Mouse (Mus musculus): Measurements from ENCODE around the gene Pard3b. TPM values are rescaled to one million over a fixed set of nuclear protein-coding genes. Genes with fewer than 3 reads are reported as not detected.

Pard3b gene
- total RNA-seq, 2 experiments from 2014 or later = 0.38 TPM; not detected in 1

GRCm38 (mm10) chr1:62527788-62528187 is 889.2 kb downstream of the Pard3b start:
- no peak for ATAC-seq (replicated peaks; ENCODE audit: low FRiP score, poor library complexity, severe bottlenecking)

DNA sequence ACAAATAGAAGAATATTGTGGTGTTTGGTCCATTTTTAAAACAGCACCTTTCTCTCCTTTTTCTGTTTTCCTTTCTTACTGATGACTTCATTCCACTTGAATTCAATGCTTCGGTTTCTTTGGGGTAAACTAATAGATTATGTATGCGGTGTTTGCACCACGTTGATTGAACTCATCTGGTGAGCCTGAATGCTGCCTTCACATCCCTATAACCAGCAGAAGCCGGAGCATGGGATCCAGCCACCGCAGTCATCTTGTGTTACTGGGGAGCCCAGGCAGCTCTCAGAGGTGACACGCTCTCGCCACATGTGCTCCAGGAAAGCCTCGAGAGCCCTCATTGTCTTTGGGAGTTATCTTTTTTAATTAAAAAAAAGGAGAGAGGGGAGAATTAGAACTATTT is 891.3 kb downstream of the Pard3b start:
- no peak for ATAC-seq (replicated peaks; ENCODE audit: low FRiP score, poor library complexity, severe bottlenecking)

- ATAC-seq (replicated peaks; ENCODE audit: low FRiP score, poor library complexity, severe bottlenecking) = no peak
Measured at GRCm38 (mm10) chr1:62532426-62533126, 894.0 kb downstream of the Pard3b start.

GRCm38 (mm10) chr1:62548953-62549352 is 910.3 kb downstream of the Pard3b start:
- ATAC-seq (replicated peaks; ENCODE audit: low FRiP score, poor library complexity, severe bottlenecking) = no peak

DNA sequence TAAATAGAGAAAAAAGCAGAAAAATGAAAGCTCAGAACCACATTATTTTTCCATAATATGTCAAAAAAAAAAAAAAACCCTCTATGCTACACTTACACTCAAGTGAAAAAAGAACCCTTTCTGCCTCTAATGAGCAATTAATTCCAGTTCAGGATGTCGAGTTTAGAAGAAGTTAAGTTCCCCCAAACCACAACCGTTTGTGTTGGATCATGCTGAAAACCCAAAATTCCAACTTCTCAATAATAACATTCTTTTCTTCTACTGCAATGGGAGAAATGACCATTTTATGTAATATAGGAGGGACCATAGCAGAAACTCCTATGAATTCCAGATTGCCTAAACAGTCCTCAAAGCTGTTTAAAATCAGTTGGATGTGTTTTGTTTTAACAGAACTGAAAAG is 911.9 kb downstream of the Pard3b start:
- no peak for ATAC-seq (replicated peaks; ENCODE audit: low FRiP score, poor library complexity, severe bottlenecking)

GRCm38 (mm10) chr1:62551516-62551915 is 912.9 kb downstream of the Pard3b start:
- ATAC-seq (replicated peaks; ENCODE audit: low FRiP score, poor library complexity, severe bottlenecking) = no peak

GRCm38 (mm10) chr1:62555838-62556237 is 917.2 kb downstream of the Pard3b start:
- ATAC-seq (replicated peaks; ENCODE audit: low FRiP score, poor library complexity, severe bottlenecking) = no peak

DNA sequence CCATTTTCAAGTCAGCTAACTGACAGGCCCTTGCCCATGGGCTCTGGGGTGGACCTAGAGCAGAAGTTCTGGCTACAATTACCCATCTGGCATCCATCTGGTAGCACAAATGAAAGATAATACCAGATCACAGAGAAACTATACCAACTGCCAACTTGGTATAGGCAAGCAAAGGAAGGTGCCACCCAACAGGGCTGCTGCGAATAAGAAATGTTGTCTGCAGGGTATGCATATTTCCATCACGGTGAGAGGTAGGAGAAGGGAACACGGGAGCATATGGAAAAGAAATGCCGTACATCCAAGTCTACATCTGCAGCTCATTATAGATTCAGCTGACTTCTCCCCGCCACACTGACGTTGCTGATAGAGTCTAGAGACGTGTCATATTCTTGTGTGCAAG is 924.4 kb downstream of the Pard3b start:
- no peak for ATAC-seq (replicated peaks; ENCODE audit: low FRiP score, poor library complexity, severe bottlenecking)

GRCm38 (mm10) chr1:62564245-62565119 is 925.9 kb downstream of the Pard3b start:
- ATAC-seq (replicated peaks; ENCODE audit: low FRiP score, poor library complexity, severe bottlenecking) = no peak

DNA sequence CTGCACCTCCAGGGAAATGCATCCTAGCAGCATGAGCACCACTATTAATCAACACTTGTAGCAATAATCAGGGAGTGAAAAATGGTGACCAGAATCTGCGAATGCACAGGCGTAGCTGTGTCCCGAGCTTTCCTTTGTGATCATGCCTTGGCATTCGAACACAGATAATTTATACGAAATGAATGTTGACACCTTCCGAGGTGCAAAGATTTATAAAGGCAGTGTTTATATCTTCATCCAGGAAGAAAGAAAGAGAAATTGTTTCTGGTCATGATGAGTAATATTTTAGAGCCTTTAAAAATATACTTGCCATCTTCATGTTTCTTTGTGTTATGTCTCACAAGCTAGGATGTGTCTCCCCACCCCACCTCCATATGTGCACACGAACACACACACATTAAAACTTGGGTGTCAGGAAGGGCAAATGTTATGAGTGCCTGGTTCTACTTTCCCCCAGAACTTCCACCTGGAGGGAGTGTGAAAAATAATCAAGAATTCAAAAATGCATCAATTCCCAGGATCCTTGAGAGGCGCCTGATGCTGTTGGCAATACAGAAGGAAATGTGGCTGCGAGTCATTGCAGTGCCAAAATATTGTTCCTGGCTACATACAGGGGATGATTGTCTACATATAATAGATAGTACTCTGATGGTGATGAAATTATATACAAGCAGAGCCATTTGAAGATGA is 926.6 kb downstream of the Pard3b start:
- no peak for ATAC-seq (replicated peaks; ENCODE audit: low FRiP score, poor library complexity, severe bottlenecking)

DNA sequence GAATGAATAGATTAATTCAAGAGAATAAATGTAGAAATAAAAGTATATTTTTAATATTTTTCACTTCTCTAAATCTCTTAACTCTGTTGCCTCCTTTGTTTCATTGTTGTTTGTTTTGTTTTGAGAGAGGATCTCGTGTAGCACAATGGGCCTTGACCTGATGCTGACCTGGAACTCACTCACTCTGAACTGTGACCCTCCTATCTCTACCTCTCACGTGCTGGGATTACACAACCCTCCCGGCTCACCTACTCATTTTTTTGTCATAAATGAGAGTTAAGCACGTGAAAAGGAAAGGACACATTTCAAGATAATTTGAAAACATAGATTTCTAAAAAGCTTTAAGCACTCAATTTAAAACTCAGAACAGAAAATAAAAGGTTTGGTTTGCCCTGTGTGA is 928.0 kb downstream of the Pard3b start:
- ATAC-seq (replicated peaks; ENCODE audit: low FRiP score, poor library complexity, severe bottlenecking) = no peak

GRCm38 (mm10) chr1:62576939-62577590 is 938.4 kb downstream of the Pard3b start:
- no peak for ATAC-seq (replicated peaks; ENCODE audit: low FRiP score, poor library complexity, severe bottlenecking)

DNA sequence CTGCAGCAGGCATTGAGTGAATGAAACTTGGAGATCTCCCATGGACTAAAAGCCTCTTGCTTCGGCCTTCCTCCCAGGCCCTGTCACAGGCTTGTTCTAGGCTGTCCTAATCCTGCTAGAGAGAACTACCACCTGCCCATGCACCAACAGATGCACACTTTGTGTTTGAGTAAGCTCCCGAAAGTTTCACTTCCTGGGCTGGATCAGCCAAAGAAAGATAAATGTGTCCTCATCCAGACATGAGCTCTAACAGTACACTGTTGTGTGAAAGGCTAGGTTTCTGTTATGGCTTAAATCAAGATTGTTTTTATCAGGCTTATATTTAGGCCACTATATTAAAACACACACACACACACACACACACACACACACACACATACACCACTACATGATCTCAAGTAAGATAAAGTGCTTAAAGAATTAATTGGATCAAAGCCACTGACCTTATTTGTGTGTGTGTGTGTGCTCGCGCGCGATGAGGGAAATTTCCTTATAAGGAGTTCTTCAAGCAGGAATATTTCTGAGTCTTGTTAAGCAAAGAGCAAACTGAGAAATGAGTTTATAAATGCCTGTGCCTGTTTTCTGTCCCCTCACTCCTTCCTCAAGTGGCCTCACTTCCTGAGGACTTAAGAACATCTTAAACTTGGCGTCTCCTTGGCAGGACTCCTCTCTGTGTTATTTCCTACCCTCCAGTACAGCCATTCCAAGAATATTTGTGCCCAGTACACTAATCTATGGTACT is 940.6 kb downstream of the Pard3b start:
- no peak for ATAC-seq (replicated peaks; ENCODE audit: low FRiP score, poor library complexity, severe bottlenecking)

DNA sequence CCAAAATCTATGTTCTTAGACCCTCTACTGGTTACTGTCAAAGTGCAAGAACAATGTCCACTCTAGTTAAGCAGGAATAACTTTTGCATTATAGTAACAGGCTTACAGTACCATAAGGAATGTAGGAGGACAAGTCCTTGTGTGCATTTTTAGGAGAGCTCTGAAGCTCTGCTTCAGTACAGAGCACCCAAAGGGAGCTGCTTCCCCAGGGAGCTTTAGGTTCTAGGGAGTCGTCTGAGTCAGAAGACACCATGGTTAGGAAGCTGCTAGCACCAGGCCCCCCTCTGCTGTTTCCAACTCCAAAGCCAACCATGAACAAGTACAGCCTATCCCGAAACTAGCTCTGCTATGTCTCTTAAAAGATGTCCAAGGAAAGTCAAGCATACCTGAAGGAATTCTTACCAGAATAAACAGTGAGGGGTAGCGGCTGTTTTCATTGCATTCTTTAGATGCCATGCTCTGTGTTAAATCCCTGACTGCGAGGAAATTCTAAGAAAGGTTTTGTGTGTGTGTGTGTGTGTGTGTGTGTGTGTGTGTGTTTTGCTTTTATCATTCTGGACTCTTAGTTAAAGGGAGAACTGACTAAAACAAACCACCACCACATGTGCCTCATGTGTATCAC is 941.8 kb downstream of the Pard3b start:
- no peak for ATAC-seq (replicated peaks; ENCODE audit: low FRiP score, poor library complexity, severe bottlenecking)

GRCm38 (mm10) chr1:62582476-62582875 is 943.9 kb downstream of the Pard3b start:
- no peak for ATAC-seq (replicated peaks; ENCODE audit: low FRiP score, poor library complexity, severe bottlenecking)

GRCm38 (mm10) chr1:62587536-62587935 is 948.9 kb downstream of the Pard3b start:
- ATAC-seq (replicated peaks; ENCODE audit: low FRiP score, poor library complexity, severe bottlenecking) = no peak

DNA sequence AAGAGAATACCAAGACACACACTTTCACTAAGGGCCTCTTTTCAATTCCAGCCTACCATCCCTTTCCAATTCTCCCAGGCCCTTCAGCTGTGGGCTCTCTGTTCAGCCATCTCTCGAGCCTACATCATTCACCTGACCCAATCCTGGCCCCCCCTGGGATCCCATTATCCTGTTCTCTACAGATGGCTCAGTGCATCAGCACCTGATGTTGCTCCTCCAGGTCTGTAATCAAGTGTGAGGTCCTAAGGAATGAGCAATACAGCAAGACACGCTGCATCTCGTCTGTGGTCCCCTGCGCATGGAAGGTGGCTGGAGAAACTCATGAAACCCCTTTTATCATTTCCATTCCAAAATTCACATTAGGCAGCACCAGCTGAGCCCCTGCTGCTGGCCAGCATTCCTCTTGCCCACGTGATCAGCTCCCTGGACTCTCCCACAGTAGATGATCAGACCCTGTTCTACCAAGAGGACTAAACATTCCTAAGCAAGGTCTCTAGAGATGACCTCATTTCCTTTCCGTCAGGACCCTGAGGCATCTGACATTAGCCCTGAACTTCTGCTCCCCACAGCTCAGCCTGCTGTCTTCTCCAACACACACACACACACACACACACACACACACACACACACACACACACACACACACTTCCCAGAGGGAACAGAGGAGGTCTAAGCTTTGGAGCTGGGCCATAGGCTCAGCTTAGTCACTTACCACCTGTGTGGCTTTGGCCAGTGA is 952.8 kb downstream of the Pard3b start:
- no peak for ATAC-seq (replicated peaks; ENCODE audit: low FRiP score, poor library complexity, severe bottlenecking)

- no peak for ATAC-seq (replicated peaks; ENCODE audit: low FRiP score, poor library complexity, severe bottlenecking)
Measured at GRCm38 (mm10) chr1:62595401-62595800, 956.8 kb downstream of the Pard3b start.

All from erythroblast, adult 5-6 weeks (primary cell).